Mouse (Mus musculus): ENCODE results near the gene Arl4c.

DNA sequence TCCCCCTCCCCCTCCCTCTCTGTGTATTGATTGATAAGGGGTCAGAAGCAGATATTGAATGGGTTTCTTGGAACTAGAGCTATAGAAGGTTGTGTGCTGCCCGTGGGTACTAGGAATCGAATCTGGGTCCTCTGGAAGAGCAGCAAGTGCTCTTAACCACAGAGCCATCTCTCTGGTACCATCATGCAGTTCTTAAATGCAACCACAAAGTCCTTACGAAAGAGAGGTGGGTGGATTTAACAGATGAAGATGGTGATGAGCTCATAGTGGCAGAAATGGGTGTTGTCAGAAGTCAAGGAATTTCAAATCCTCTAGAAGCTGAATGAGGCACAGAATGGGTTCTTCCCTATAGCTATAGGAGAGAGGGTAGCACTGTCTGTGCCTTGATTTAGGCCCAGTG lies 40.8 kb downstream of the Arl4c start:
- TF ChIP-seq CTCF (IDR thresholded peaks at IDR 0.05; ENCODE audit: low read depth, low read length), result no peak
- TF ChIP-seq GATA2 (IDR thresholded peaks at IDR 0.05; ENCODE audit: borderline replicate concordance, low read depth, low read length), result no peak
- no peak for TF ChIP-seq POLR2AphosphoS5 (IDR thresholded peaks at IDR 0.05; ENCODE audit: insufficient replicate concordance, low read depth, low read length)

Data from G1E (cell line).